Mouse (Mus musculus): ENCODE data around the gene Vwa5b1. TPM values are rescaled to one million over a fixed set of nuclear protein-coding genes. Genes with fewer than 3 reads are reported as not detected.

The Vwa5b1 gene
- 0.68 and 0.82 TPM in 2 replicates for polyA plus RNA-seq (2015; fragmentation: Nextera tagmentation; extraction: Ambion mirVana)

GRCm38 (mm10) chr4:138635428-138636145 is at the start of gene Vwa5b1:
Gene Vwa5b1 (minus strand): TSS chr4:138635884.
- no peak for ATAC-seq
- H3K4me2 ChIP-seq = peak within 1 kb of the TSS; percentile 12; the same call in 1 of the 2 replicates

GRCm38 (mm10) chr4:138682760-138683159 is 47.1 kb upstream of the Vwa5b1 start:
- H3K9ac ChIP-seq = no peak overlapping the region
- H3K9me3 ChIP-seq (replicated peaks) = no peaks in the 10 kb centered on the region
- peak overlapping the region; percentile 12; the same call in 1 of the 2 replicates for H3K27ac ChIP-seq
- ATAC-seq = no peak; the same call in 1 of the 2 replicates
- H3K4me1 ChIP-seq = peaks cover 13% of the 10 kb centered on the region
- H3K4me3 ChIP-seq = no peak overlapping the region
- 26% methylated on average over 2 of the region's 2 CpGs for WGBS
- H3K4me2 ChIP-seq = no peak overlapping the region
- peaks cover 58% of the 10 kb centered on the region for H3K27me3 ChIP-seq
- H3K36me3 ChIP-seq (ENCODE audit: poor library complexity, severe bottlenecking) = no peaks in the 10 kb centered on the region

More at GRCm38 (mm10) chr4:138635428-138636145, at the start of gene Vwa5b1:
- no peak within 1 kb of the TSS for H3K4me3 ChIP-seq
- H3K27me3 ChIP-seq = no peaks in the 10 kb centered on the region
- no peaks in the 10 kb centered on the region for H3K36me3 ChIP-seq (ENCODE audit: poor library complexity, severe bottlenecking)
- H3K9ac ChIP-seq = 0 out of 2 replicates have a peak within 1 kb of the TSS, but pooled peaks have one; percentile 3
- 22% methylated on average over 7 of the region's 8 CpGs for WGBS
- H3K4me1 ChIP-seq = peaks cover 10% of the 10 kb centered on the region
- H3K27ac ChIP-seq = no peak within 1 kb of the TSS
- H3K9me3 ChIP-seq (replicated peaks) = no peaks in the 10 kb centered on the region

- Histone ChIP-seq H3K9ac (no peak overlapping the region), H3K4me3 (no peak overlapping the region), H3K4me1 (peaks cover 16% of the 10 kb centered on the region), H3K27ac (no peak overlapping the region), H3K4me2 (no peak overlapping the region), H3K36me3 (ENCODE audit: poor library complexity, severe bottlenecking) (no peaks in the 10 kb centered on the region), H3K9me3 (replicated peaks) (no peaks in the 10 kb centered on the region), H3K27me3 (peaks cover 58% of the 10 kb centered on the region)
- 84% methylated on average over 4 of the region's 4 CpGs for WGBS
- ATAC-seq = no peak
Measured at GRCm38 (mm10) chr4:138680124-138680523, 44.4 kb upstream of the Vwa5b1 start.

- H3K9ac ChIP-seq = no peak overlapping the region
- no peak for ATAC-seq
- WGBS = 25% methylated on average over 16 of the region's 16 CpGs
Measured at GRCm38 (mm10) chr4:138677579-138677978, 41.9 kb upstream of the Vwa5b1 start.

GRCm38 (mm10) chr4:138676480-138676879 is 40.8 kb upstream of the Vwa5b1 start:
- Histone ChIP-seq H3K4me2 (no peak overlapping the region), H3K9me3 (replicated peaks) (no peaks in the 10 kb centered on the region), H3K4me1 (peaks cover 6% of the 10 kb centered on the region; the same call in 1 of the 2 replicates), H3K4me3 (no peak overlapping the region), H3K27me3 (peaks cover 69% of the 10 kb centered on the region), H3K27ac (no peak overlapping the region), H3K9ac (no peak overlapping the region), H3K36me3 (ENCODE audit: poor library complexity, severe bottlenecking) (no peaks in the 10 kb centered on the region)
- 14% methylated on average over 16 of the region's 16 CpGs for WGBS
- no peak for ATAC-seq

More at GRCm38 (mm10) chr4:138677579-138677978, 41.9 kb upstream of the Vwa5b1 start:
- no peaks in the 10 kb centered on the region for H3K9me3 ChIP-seq (replicated peaks)
- peak overlapping the region; percentile 14 for H3K4me3 ChIP-seq
- H3K27me3 ChIP-seq = peaks cover 67% of the 10 kb centered on the region
- H3K4me2 ChIP-seq = peak overlapping the region; percentile 48
- H3K4me1 ChIP-seq = peaks cover 8% of the 10 kb centered on the region
- H3K36me3 ChIP-seq (ENCODE audit: poor library complexity, severe bottlenecking) = no peaks in the 10 kb centered on the region
- no peak overlapping the region for H3K27ac ChIP-seq

- Histone ChIP-seq H3K27ac (no peak overlapping the region), H3K4me3 (no peak overlapping the region), H3K9me3 (replicated peaks) (no peaks in the 10 kb centered on the region), H3K4me1 (no peaks in the 10 kb centered on the region), H3K36me3 (ENCODE audit: poor library complexity, severe bottlenecking) (no peaks in the 10 kb centered on the region), H3K4me2 (no peak overlapping the region), H3K27me3 (peaks cover 48% of the 10 kb centered on the region), H3K9ac (no peak overlapping the region)
- no peak for ATAC-seq
- WGBS = 74% methylated on average over 4 of the region's 4 CpGs
Measured at GRCm38 (mm10) chr4:138672160-138672559, 36.5 kb upstream of the Vwa5b1 start.

- no peaks in the 10 kb centered on the region for H3K9me3 ChIP-seq (replicated peaks)
- no peak overlapping the region for H3K9ac ChIP-seq
- H3K4me3 ChIP-seq = no peak overlapping the region
- no peak for ATAC-seq
- no peaks in the 10 kb centered on the region for H3K36me3 ChIP-seq (ENCODE audit: poor library complexity, severe bottlenecking)
- no peaks in the 10 kb centered on the region for H3K4me1 ChIP-seq
- H3K4me2 ChIP-seq = no peak overlapping the region
- no peak overlapping the region for H3K27ac ChIP-seq
- peaks cover 31% of the 10 kb centered on the region for H3K27me3 ChIP-seq
- 88% methylated on average over 11 of the region's 11 CpGs for WGBS
Measured at GRCm38 (mm10) chr4:138670093-138670889, 34.6 kb upstream of the Vwa5b1 start.

GRCm38 (mm10) chr4:138666521-138666920 is 30.8 kb upstream of the Vwa5b1 start:
- Histone ChIP-seq H3K36me3 (ENCODE audit: poor library complexity, severe bottlenecking) (no peaks in the 10 kb centered on the region), H3K9me3 (replicated peaks) (no peaks in the 10 kb centered on the region; the same call in 1 of the 2 replicates), H3K9ac (no peak overlapping the region), H3K27me3 (peaks cover 6% of the 10 kb centered on the region; the same call in 1 of the 2 replicates), H3K27ac (no peak overlapping the region), H3K4me1 (0 out of 2 replicates have a peak, but pooled peaks cover 5% of the 10 kb centered on the region), H3K4me3 (no peak overlapping the region), H3K4me2 (no peak overlapping the region)
- ATAC-seq = no peak
- WGBS = 91% methylated on average over 10 of the region's 10 CpGs

- Histone ChIP-seq H3K4me1 (0 out of 2 replicates have a peak, but pooled peaks cover 5% of the 10 kb centered on the region), H3K27me3 (peaks cover 3% of the 10 kb centered on the region; the same call in 1 of the 2 replicates), H3K4me3 (no peak overlapping the region), H3K9me3 (replicated peaks) (no peaks in the 10 kb centered on the region; the same call in 1 of the 2 replicates), H3K9ac (no peak overlapping the region), H3K4me2 (no peak overlapping the region), H3K27ac (no peak overlapping the region), H3K36me3 (ENCODE audit: poor library complexity, severe bottlenecking) (no peaks in the 10 kb centered on the region)
- no peak for ATAC-seq
- 82% methylated on average over 11 of the region's 11 CpGs for WGBS
Measured at GRCm38 (mm10) chr4:138659936-138660602, 24.4 kb upstream of the Vwa5b1 start.

- Histone ChIP-seq H3K27ac (no peak overlapping the region), H3K9ac (no peak overlapping the region), H3K4me3 (no peak overlapping the region), H3K36me3 (ENCODE audit: poor library complexity, severe bottlenecking) (no peaks in the 10 kb centered on the region), H3K27me3 (no peaks in the 10 kb centered on the region), H3K9me3 (replicated peaks) (no peaks in the 10 kb centered on the region; the same call in 1 of the 2 replicates), H3K4me2 (no peak overlapping the region), H3K4me1 (peaks cover 7% of the 10 kb centered on the region)
- WGBS = 36% methylated on average over 6 of the region's 6 CpGs
- ATAC-seq = peak; percentile 33; the same call in 1 of the 2 replicates
Measured at GRCm38 (mm10) chr4:138653056-138653455, 17.4 kb upstream of the Vwa5b1 start.

GRCm38 (mm10) chr4:138651881-138652280 is 16.2 kb upstream of the Vwa5b1 start:
- Histone ChIP-seq H3K9ac (no peak overlapping the region), H3K4me2 (no peak overlapping the region), H3K27ac (no peak overlapping the region), H3K4me1 (peaks cover 7% of the 10 kb centered on the region), H3K27me3 (no peaks in the 10 kb centered on the region), H3K36me3 (ENCODE audit: poor library complexity, severe bottlenecking) (no peaks in the 10 kb centered on the region), H3K9me3 (replicated peaks) (no peaks in the 10 kb centered on the region; the same call in 1 of the 2 replicates), H3K4me3 (no peak overlapping the region)
- 94% methylated on average over 4 of the region's 4 CpGs for WGBS
- ATAC-seq = no peak

Measured in forebrain, embryonic 13.5 days (tissue).